Mouse (Mus musculus) cerebellum, adult 9-10 months (tissue): ENCODE measurements around the gene Nsf.
"Not testable (repeated sequence)": the region's sequence is repeated elsewhere in the genome, so short reads cannot be mapped to it uniquely, and the experiment has no call there.

Source experiments
- DNase-seq: peaks from one replicate; pipeline ENCODE4 v3.0.0; 2022

Nsf gene

DNA sequence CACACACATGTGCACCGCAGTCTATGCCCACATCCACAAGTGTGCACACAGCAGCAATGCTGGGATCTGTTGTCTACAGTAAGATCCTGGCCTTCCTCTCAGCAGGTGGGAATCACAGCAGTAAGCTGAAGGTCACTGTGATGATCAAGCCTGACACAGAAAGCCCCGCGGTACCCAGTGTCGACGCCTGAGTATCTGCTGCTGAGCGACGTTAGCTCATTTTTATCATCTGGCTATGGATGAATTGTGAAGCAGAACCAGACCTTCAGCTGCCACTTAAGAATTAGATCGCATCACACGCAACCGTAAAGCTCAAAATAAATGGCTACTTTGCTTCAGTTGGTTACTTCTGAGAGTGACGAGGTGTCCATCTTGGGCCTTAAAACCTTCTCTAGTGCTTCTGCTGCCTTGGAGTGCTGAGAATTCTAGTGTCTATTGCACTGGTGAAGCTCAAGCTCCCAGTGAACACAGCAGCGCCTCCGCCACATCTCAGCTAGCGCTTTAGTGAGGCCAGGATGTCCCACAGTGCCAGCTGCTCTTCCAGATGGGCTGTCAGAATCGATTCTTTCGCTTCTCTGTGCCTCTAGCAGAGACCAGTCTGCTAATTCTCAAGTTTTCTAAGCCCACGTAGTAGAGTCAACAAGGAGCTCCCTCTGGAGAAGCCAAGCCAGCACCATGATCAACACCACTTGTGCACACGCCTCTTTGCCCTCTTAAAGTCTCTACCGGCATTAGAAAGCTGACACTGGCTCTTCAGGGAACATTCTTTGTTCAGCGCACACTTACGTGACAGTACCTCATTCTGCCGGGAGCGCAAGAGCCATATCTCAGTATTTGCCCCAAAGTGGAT lies 63.3 kb downstream of the Nsf start:
- no peak for DNase-seq

DNA sequence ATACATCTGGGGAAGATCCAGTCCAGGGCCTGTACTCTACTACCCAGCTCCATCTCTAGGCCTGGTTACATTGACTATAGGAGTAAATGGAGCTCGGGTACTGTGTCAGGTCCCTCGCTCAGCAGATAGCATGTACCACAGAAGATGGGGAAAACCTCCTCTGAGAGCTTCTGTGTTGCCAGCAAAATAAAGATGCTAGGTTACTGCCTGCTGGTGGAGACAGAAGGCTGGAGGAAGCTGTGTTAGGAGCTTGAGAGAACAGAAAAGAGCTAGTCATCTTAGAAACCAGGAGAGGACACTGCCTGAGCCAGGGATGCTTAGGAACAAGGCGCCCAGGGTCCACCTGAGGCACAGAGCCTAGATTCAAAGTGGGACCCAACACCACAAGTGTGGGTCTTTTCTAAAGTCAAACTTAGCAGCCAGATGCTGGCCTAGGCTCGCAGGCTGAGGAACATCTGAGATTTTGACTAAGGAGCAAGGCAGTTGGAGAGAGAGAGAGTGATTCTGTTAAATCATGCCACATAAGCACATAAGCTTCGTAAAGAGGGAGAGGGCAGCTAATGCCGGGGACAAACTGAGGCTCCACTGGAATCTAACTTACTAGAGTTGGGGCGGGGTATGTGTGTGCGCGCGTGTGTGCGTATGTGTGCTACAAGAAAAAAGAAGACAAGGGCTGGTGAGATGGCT lies 66.0 kb downstream of the Nsf start:
- no peak for DNase-seq

DNA sequence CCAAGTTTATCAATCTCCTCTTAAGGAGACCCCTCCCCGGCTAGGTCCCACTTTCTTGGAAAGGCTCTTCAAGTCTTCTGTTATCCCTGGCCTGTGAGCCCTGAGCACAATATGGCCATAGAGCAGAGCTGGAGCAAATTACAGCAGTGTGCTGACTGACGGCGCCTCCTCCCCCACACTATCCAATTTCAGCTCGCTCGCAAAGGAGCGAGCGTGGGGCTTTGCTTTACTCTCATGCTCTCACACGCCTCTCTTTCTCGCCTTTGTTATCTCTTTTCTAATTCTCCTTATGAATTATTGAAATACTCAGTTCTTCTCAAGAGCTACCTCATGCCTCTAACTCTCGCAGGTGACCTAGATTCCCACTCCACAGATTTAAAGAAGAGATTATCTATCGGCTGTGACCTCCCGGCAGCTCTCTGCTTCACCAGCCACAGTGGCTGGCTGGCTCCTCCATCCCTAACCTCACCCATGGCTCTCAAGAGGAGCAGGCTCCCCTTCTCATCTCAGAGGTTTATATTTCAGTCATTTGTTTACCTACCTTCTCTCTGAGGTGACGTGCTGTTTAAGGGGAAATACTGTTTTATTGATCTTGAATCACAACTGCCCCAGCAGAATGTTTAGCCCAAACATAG lies 69.0 kb downstream of the Nsf start:
- no peak for DNase-seq

DNA sequence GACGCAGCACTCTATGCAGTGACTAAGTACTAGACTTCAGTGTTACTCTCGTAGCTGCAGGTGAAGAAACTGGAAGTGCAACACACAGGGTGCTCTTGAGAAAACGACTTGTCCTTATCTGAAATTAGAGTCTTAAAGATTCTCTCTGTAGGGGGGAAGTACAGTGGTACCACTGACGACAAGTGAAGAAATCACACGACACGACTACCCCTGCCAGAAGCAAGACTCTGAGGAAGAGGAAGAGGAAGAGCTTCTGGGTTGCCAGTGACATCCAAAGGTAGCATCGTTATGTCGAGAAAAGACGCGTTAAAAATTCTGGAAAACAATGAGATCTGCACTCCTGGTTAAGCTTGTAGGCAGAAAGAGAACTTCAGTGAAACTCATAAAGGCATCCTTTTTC lies 70.1 kb downstream of the Nsf start:
- DNase-seq, result no peak

DNA sequence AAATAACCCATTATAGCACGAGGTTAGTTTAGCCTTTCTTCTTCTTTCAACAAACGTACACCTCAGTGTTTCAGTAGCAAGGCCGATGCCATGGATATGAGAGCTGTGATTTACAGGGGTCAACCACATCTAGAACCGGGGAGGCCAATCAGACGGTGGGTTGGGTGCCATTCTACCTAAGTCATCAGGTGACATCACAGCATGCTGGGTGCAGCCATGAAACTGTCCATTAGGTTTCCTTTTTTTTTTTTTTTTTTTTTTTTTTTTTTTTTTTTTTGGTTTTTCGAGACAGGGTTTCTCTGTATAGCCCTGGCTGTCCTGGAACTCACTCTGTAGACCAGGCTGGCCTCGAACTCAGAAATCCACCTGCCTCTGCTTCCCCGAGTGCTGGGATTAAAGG lies 74.4 kb downstream of the Nsf start:
- not testable (repeated sequence) for DNase-seq

DNA sequence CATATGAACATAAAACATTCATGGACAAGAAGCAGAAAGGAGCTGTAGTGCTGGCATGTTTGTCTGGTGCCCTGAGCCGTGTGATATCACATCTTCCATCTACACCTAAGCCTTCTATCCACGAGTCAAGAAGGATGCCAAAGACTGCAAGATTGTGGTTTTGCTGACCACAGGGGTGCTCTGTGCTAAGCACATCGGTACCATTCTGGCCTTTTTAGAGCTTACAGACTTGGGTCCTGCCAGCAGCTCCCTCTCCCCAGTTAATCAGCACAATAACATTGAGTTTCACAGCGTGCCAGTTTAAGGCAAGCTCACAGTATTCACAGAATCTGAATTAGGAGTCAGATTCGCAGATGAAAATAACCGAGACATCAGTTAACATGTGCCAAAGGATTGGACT lies 75.4 kb downstream of the Nsf start:
- no peak for DNase-seq

DNA sequence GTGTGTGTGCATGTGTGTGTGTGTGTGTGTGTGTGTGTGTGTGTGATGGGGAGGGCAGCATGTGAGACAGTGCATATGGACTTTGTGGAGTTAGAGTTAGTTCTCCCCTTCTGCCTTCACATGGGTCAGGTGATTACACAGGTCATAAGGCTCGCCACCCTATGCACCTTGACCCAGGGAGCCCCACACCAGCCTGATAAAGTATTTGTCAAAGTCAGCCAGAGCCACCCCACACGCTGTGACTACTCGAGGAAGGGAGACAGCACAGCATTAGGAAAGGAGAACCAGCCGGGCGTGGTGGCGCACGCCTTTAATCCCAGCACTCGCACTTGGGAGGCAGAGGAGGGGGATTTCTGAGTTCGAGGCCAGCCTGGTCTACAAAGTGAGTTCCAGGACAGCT lies 83.5 kb downstream of the Nsf start:
- DNase-seq, result no peak

DNA sequence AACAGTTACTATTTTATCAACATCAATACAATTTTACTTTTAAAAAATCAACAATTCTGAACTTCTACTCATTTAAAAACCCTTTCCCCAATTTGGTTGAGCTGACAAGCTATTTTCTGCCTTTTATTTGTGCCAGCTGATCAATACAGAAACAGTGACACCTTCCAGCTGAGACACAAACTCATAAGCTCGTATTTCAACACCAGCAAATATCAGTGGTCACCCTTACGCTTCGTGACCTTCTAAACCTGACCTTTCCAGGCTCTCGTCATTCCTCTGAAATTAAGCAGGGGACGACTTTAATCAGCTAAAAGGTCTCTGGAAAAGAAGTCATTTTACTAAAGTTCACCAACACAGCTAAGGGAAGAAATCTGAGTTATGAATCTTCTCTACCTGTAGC lies 86.2 kb downstream of the Nsf start:
- no peak for DNase-seq

DNA sequence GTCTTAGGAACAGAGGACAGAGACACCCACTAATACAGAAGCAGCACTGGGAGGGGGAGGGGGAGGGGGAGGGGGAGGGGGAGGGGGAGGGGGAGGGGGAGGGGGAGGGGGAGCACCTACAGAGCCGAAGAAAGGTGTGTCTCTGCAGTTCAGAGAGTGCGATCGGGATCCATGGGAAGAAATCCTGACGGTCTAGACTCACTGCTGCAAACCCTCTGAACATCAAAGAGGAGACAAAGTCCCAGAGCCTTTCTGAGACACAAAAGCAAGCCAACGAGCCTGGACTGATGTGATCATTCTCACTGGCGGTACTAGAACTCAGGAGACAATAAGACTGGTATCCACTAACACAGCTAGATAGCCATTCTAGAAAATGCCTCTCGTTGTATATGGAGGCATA lies 88.5 kb downstream of the Nsf start:
- DNase-seq, result no peak

DNA sequence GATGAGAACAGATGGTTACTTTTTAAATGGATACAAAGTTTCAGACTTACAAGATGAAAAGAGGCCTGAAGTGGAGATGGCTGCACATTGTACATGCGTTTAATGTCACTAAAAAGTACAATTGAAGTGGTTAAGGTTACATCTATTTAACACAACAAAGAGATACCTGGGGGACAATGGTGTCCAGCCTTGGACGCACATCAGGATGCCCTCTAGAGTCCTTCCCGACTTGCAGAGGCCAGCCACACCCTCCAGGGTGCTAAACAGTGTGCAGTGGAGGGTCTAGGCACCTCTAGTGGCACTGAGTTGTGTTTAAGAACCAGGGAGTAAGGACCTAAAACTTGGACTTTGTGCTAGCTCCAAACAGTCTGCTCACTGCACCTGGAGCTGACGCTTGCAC lies 89.4 kb downstream of the Nsf start:
- DNase-seq, result no peak

DNA sequence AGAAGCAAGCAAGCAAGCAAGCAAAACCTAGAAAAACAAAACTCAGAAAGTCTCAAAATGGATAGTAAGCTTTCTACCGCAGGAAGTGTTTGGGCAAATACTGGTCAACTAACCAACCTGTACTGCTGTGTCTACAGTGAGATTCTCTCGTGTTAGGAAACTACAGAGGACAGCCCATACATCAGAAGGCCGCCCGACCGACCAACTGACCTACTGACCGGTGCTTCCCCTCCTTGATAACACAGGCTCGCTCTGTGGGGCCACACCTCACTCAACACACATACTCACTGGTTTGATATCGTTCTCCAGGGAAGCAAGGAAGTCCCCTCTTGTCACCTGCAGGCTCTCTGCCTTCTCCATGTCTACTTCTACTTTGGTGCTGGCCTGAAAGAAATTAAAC lies 90.9 kb downstream of the Nsf start:
- DNase-seq, result no peak

DNA sequence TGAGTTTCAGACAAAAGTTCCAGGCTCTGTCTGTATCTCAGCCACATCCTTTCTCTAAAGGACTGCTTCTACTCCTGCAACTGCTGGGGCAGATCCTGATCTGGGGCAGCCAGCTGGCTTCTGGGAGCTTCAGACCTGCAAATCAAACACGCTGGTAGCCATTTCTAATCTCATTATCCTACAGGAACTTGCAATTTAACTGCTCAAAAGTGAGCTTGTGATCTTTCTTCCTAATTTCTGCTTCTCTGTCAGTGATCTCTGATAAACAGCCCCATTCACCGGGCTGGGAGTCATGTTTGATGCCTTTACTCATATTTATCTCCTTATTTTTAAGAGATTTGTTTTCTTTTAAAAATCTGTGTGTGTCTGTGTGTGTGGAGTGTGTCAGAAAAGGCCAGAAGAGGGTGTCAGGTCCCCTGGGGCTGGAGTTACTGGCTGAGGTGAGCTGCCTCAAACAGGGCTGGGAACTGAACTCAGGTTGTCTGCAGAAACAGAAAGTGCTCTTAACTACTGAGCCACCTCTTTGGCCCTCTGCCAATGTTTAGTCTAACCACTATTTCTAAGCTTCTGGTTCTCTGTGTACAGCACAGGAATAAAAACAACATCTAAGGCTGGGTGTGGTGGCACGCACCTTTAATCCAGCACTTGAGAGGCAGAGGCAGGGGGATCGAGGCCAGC lies 93.8 kb downstream of the Nsf start:
- DNase-seq, result no peak

DNA sequence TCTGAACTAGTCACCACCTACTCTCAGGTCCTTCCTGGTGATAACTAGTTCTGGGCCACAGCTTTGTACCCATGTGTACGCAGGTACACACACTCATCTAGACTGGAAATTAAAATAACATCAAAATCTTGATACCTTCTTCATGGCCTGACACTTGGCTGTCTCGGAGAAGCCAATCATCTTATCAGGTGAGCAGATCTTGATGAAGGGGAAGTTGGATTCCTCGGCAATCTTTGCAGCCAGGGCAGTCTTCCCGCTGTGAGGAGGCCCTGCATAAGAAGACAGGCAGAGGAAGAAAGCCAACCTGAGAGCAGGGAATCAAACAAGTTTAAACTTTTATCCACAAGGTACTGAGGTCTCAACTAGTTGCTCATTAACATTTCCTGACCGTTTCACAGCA lies 95.1 kb downstream of the Nsf start:
- DNase-seq, result no peak

DNA sequence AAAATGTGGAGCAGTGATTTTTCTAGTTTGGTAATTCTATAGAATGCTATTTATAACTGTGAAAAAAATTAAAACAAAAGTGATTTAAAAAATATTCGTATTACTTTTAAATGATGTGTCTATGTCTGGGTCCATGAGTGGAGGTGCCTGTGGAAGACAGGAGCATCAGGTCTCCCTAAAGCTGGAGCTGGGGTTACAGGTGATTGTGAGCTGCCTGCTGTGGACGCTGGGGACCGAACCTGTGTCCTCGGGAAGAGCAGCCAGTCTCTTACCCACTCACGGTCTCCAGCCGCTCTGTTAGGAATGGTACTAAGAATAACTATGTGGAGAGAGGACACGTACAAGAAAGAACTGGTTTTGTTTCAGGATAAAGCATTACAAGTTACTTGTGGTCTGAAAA lies 97.2 kb downstream of the Nsf start:
- no peak for DNase-seq

DNA sequence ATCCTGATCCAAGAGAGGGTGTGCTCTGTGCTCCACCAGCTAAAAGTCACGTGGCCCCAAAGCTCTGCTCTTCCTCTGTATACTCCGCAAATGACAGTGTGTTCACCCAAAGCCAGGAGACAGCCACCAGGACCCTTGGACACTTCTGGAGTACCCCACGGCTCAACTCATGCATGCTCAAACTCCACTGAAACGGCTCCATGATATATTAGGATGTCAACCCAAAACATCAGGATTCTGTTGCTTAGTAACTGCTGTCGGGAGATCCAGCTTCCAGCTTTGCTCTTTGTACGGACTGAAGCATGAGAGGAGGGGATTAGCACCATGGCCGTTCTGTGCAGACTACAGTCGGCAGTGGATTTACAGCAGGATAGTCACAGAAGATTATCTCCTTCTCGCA lies 99.6 kb downstream of the Nsf start:
- DNase-seq, result no peak

DNA sequence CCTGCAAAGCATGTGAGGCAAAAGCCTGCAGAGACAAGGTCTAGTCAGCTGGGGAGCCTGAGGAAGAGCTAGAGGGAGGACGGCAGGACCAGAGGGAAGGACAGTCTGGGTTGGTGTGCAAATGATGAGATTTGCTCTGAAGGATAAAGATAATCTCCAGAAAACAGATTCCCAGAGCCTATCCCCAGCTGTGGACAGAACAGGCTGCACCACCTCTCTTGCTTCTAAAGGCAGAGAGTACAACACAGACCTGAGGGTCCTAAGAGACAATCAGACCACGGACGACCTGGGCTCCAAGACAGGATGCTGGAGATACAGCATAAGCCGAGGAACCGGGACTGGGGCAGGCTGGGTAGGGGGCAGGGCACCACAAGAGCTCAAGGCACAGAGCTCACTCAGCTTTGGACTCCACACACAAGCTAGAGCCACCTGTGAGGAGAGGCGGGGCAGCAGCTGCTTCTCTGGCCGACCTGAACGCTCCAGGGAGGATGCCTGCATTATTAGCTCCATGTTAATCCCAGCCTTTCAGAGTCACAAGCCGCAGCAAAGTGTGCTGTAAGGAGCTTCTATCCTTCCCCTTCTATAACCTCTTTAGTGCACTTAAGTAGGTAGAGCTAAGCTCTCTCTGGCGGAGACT lies 100.5 kb downstream of the Nsf start:
- DNase-seq, result no peak

DNA sequence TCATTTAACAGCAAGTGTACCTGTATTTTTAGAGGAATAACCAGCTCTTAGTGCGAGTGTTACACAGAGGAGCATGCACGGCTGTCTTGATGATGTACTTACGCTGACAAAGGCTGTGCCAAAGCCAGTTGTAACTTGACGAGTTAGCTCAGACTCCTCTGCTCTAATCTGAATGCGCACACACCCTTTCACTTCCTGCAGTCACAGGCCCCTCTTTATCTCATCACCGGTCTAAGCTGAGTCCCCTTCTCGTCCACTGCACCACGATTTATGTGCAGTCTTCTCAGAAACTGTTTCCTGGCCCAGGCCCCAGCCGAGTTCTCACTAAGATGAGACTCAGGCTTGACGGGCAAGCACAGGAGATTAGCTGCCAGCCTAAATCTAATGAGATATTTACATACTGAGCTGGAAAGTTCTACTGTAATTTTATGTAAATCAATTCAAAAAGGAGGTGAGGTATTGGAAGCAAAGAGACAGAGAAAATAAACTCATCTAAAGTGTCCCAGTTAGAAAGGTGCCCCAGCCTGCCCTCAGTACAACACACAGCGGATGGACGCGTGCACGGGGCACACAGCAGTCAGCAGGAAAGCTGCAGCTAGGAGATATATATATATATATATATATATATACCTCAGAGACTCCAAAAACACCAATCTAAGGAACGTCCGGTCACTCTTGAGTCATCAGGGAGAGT lies 101.1 kb downstream of the Nsf start:
- DNase-seq, result no peak

DNA sequence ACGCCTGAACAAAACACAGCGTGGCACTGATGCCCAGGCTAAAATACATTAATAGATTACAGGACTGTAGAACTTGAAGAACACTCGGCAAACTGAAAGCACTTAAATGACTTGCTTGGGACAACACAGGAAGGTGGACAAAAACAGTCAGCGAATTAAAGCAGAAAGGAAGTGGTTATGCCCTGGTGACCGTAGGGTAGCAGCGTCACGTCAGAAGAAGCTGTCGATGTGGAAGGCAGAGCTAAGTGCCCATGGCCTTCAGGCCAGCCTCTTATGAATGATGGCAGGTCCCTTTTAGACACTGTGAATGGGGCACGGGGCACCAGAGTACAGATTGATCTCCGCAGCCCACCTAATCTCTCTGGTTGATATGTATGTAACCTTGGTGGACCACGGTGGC lies 105.6 kb downstream of the Nsf start:
- DNase-seq, result no peak

DNA sequence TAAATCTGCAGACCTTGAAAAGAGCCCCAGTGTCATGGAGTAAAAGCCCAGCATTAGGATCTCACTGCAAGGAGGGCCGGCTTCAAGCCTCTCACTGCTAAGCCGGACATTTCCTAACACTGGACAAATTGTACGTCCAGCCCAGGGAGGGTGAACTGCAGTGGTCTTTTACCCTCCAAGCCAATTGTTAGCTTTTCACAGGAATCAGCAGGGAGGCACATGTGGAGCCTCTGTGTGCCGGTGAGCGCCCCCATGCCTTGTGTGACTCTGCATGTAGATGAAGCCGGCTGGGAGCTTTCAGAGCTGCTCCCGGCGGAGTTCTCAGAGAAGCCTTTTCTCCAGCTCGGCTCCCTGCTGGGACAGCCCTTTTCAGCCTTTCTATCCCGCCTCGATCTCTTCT lies 113.0 kb downstream of the Nsf start:
- no peak for DNase-seq

DNA sequence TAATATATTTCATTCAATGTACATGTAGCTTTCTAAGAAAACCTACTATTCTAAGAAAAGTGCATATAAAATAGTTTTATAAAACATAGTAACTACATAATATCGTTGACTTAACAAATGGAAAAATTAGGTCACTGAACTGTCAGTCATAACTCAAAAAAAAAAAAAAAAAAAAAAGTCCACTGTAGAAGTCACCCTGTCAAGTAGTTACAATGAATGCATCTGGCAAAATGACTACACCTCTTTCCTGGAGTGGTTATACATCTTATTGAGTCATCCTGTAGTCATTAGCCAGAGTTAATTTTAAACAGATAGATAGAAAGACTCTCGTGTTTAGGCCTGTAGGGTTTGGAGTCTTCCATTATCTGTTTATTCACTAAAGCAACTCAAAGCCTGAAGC lies 114.9 kb downstream of the Nsf start:
- DNase-seq, result no peak

DNA sequence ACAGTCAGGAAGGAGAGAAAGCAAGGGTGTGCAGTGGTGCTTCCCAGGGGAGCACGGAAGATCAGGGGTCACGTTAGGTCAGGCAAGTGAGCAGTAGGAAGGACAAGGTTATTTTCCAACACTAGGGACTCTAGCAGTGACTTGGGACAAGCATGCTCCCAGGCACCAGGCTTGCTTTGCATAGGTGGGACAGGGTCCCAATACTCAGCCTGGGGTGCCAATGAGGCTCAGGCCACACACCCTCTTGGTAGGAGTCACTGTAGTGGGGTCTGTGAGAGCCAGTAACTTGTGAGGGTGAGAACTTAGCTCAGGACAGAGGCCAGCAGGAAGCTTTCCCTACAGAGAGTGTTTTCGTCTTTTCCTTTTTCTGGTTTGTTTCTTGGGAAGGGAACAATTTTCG lies 121.5 kb downstream of the Nsf start:
- DNase-seq, result no peak

DNA sequence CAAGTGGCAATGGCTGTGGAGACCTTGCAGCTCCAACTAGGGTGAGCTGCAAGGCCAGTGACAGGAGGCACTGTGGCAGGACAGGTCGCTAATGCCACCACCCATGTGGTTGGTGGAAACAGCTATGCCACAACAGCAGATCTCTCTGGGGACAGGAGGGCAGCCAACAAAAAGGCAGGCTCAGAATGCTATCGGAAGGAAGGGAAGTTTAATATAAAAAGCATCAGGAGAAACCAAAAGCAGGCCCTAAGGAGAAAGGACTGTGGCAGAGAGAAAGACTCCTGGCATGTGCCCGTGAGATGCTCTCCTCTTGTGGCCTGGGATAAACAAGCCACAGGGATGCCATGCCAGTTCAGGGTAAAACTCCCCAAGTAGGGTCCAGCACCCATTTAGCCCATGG lies 122.1 kb downstream of the Nsf start:
- DNase-seq, result no peak

DNA sequence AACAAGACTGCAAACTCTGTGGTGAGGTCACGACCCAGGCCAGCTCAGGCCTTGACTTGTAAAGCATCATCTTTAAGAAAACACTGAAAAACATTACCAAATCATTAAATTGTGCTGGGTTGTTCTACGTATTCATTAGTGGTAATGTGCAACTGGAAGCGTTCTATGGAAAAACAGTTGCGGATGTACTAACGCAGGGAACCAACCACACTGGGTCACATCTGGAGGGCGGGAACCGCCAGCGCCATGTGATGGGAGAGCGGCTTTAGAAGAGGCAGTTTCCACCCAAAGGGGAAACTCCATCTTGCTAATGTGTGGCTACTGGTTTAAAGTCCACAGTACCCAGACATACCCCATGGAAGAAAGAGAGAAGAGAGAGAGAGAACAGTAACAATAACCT lies 123.4 kb downstream of the Nsf start:
- DNase-seq, result no peak
